Mouse (Mus musculus) lung, postnatal 4 days (tissue): ENCODE results near the gene Mcfd2.

Source experiments
- DNase-seq, 2 experiments: peaks; one replicate each; pipeline ENCODE4 v3.0.0; 2021

The Mcfd2 gene

GRCm38 (mm10) chr17:87287197-87287777, 21.6 kb upstream of the Mcfd2 start:
- no peak for DNase-seq

DNA sequence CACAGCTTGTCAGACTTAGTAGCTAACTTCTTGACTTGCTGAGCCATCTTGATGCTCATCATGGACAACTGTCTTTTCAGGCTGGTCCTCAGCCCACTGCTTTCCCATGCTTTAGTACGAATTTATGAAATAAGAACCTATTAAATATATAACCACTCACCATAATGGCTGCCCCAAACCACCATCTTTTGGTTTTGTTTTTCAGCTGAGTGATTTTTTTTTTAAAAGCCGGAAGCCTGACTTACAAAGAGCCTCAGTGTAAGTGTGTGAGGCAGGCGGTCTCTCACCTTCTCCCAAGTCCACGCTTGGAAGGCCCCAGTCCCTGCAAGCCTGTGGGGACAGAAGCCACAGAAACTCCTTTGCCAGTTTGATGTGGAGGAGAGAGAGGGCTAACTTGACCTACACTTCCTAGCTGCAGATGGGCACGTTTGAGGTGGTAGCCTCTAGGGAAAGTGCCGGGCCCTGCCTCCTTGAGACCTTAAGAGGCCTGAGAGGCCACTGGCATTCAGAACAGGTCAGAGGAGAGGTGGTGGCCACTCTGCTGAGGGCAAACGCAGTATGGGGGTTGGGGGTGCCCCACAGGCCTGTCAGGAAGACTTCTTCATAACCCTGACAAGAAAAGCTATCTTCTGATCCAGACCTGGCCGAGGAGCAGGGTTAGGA, 20.9 kb upstream of the Mcfd2 start:
- DNase-seq, result no peak

- peak in 1 of 2 experiments; percentile 42 for DNase-seq
These were observed 20.2 kb upstream of the Mcfd2 start for GRCm38 (mm10) chr17:87285731-87286465.

- DNase-seq, result no peak
These were observed 18.8 kb upstream of the Mcfd2 start for GRCm38 (mm10) chr17:87284482-87285040.

- DNase-seq, result peak; percentile 60 to 62
These were observed 18.2 kb upstream of the Mcfd2 start for GRCm38 (mm10) chr17:87283755-87284481.

DNA sequence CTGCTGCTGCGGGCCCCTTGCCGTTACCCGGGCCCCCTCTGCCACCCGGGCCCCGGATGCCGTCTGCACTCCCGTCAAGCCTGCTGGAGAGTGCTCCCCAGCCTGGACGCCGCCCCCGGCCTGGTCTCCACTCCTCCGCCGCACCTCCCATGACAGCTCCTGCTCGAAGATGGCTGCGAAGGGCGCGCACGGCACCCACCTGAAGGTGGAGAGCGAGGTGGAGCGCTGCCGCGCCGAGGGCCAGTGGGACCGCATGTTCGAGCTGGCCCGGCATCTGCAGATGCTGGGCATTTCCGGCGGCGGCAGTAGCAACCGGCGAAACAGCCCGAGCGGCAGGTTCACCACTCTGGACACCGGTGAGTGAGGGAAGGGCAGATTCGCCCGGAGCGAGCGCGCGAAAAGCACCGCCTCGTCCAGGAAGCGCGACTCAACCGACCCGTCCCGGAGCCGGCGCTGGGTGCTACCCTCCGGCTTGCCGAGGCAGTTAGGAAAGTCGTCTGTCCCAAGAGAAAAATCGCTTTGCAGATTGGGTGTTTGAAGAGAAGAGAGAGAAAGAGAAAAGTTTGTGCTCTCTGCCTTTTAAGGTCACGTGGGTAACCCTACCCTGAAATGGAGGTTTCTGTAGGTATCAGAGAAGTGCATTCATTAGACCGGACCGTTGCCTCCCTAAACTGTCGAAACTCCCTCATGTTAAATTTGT, 17.5 kb upstream of the Mcfd2 start:
- DNase-seq, result peak in 1 of 2 experiments; percentile 74

DNA sequence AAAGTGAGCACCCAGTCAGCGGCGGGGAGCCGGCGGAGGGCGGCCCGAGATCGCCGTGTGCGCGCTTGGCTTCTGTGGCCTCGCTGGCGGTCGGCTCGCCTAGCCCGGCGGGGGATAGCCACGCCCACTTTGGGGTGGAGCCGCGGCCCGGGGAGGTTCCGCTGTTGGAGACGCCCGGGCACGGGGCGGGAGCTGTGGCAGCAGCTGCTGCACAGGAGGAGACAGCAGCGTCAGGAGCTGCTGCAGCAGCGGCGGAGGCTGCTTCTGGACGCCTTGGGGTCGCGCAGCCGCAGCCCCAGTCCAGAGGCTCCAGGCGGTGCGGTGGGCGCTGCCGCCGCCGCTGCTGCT, 16.9 kb upstream of the Mcfd2 start, which contains the start of gene Ttc7:
TSS of gene Ttc7 (plus strand) at position 181 of the 348 bp plus-strand sequence.
- DNase-seq, result peak; percentile 99

GRCm38 (mm10) chr17:87282007-87282705, 16.4 kb upstream of the Mcfd2 start:
- peak; percentile 94 to 95 for DNase-seq

DNA sequence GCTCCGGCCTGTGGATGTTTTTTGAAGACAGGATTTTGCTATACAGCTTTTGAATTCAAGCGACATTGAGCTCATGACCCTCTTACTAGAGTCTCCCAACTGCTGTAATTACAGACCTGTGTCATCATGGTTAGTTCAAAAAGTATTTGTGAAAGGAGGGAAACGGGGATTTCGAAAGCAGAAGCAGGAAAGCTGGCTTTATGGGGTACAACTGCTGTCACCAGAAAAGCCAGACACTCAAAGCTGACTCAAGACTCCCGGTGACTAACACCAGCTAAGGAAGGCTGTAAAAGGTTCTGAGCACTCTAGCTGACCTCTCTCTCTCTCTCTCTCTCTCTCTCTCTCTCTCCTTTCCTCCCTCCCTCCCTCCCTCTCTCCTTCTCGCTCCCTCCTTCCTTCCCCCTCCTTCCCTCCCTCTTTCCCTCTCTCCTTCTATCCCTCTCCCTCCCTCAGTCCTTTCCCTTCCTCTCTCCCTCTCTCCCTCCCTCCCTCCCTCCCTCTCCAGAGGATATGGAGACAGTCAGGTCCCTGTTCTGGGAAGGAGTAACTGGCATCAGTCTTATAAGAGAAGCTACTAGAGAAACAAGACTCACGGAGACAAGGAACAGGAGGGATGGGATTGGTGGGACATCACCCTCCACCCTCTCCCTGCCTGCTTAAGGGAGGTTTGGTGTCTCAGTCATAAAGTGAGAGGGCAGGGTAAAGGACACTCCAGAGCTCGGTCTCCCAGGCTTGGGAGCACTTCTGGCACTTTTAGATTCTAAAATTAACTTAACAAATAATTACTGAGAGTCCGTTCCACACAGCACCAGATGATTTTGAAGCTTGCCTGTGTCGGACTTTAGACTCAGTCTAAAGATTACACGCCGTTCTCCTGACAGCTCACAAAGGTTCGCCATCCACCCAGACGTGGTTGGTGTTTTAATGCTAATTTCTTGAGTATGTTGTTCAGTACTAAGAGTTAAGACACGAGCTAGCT, 9.9 kb upstream of the Mcfd2 start:
- no peak for DNase-seq

- DNase-seq, result no peak
These were observed 3.7 kb upstream of the Mcfd2 start for GRCm38 (mm10) chr17:87269454-87269853.

DNA sequence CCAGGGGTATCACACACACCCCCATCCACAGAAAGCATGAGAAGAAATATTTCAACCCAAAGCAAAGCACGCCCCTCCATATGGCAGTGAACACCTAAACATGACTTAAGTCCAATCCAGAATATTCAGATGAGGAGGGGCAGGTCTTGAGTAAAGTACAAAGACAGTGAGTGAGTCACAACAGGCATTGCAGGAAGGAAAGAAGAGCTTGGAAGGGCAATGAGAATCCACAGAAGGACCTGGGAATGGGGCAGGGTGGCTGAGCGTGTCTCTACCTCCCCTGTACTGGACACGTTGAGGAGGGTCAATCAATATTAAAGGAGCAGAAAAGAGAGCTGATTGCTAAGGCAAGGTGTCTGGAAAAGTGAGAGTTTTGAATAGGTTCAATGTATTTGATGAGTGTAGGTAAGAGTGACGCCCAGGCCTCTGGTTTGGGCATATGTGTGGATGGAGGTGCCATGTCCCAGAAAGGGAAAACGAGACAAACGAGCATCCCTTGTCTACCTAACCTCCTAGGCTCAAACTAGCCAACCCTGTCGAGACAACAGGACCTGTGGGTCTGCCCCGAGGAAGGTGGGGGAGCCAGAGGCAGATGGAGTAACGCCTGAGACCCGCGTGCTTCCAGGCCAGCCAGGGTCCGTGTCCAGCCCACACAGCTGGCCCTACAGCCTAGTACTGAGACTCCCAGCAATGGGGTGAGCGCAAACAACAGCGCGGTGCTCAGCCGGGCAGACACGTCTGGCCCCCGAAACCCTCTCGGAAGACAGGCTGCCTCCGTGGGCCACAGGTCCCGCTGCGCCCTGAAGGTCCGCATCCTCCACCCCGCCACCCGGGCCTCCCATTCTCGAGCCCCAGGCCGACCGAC, 576 bp downstream of the Mcfd2 start:
- no peak for DNase-seq

GRCm38 (mm10) chr17:87264054-87264830, 1.5 kb downstream of the Mcfd2 start:
- DNase-seq, result no peak

DNA sequence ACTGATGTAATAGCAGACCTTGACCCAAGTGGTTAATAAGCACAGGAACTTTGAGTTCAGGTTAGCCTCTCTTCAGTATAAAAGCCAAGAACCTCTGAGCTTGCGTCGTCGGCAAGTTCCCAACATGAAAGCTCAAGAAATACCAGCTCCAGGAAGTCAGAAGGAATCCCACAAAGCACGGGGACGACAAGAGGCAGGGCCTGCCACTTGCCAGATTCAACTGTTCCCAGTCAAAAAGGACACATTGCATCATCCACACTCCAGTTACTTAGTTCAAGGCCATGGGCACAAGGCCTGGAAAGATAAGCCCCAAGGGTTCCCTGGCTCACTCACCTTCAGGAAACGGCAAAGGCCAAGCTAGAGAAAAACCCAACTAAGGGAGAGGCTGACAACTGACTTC, 2.3 kb downstream of the Mcfd2 start:
- peak; percentile 33 to 56 for DNase-seq

DNA sequence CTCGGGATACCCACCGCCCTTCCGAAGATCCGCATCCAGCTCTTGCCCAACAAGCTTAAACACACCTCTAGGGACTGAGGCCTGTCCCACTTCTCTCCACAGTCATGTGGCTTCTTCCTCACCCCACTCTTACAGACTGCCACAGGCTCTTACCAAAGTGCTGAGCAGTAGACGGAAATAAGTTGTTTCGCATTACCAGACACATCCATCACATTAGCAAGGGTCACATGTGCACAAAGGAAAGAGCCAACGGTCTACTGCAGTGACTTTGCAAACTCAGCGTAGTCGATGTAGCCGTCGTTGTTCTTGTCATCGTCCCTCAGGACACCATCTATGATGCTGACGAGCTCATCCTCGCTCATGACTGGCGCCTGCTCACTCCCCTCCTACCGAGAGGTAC, 10.1 kb downstream of the Mcfd2 start:
- DNase-seq, result no peak

DNA sequence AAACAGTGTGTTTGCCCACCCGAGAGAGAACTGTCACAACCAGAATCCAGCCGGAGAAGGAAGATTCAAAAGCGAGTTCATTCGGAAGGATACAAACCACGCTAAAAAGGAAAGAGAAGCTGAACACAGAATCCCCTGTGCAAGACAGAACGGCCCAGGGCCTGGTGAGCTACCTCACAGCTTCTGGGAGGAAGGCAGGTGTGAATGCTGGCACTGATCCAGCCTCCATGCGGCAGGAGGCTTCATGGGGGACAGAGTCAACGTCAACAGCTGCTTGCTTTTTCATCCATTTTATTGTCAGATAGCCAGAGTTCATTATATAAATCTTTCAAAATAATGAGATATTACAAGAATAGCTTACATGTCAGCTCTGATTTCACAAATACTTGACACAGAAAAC, 11.4 kb downstream of the Mcfd2 start:
- DNase-seq, result no peak

- no peak for DNase-seq
These were observed 19.6 kb downstream of the Mcfd2 start for GRCm38 (mm10) chr17:87246103-87246502.

GRCm38 (mm10) chr17:87237826-87238225, 27.9 kb downstream of the Mcfd2 start:
- no peak for DNase-seq
